Mouse (Mus musculus) kidney, embryonic 16.5 days (tissue): ENCODE measurements around the gene Vip. TPM values are rescaled to one million over a fixed set of nuclear protein-coding genes. Genes with fewer than 3 reads are reported as not detected.

ENCODE experiments used
- ATAC-seq: fragments of 200-750 bp; cut with Nextera tagmentation; 2 replicates; pipeline ENCODE4 v1.8.0; 2017; ENCODE audit warnings: moderate TSS enrichment; ENCODE audit not compliant: low FRiP score, low TSS enrichment
- H3K27ac ChIP-seq: fragments of 300-500 bp; sonication (generic); 2 replicates; pipeline ENCODE4 v1.5.1; 2014; ENCODE audit warnings: low read length
- H3K27me3 ChIP-seq: fragments of 300-500 bp; sonication (generic); 2 replicates; pipeline ENCODE4 v1.6.1; 2014; ENCODE audit warnings: low read length, control low read depth, mixed read lengths; ENCODE audit not compliant: insufficient read depth
- H3K36me3 ChIP-seq: fragments of 300-500 bp; sonication (generic); 2 replicates; pipeline ENCODE4 v1.6.1; 2014; ENCODE audit warnings: low read length, control low read depth, mixed read lengths; ENCODE audit not compliant: insufficient read depth
- H3K4me1 ChIP-seq: fragments of 300-500 bp; sonication (generic); 2 replicates; pipeline ENCODE4 v1.6.1; 2014; ENCODE audit warnings: low read length, control low read depth, mixed read lengths; ENCODE audit not compliant: insufficient read depth
- H3K4me2 ChIP-seq: fragments of 300-500 bp; sonication (generic); replicated peaks from 2 replicates; pipeline ENCODE4 v1.6.1; 2014; ENCODE audit warnings: low read depth, low read length
- H3K4me3 ChIP-seq: fragments of 300-500 bp; sonication (generic); 2 replicates; pipeline ENCODE4 v1.5.1; 2014; ENCODE audit warnings: mild to moderate bottlenecking, low read length
- H3K9ac ChIP-seq: fragments of 300-500 bp; sonication (generic); replicated peaks from 2 replicates; pipeline ENCODE4 v1.6.1; 2014; ENCODE audit warnings: low read length
- H3K9me3 ChIP-seq: fragments of 300-500 bp; sonication (generic); 2 replicates; pipeline ENCODE4 v1.6.1; 2016; ENCODE audit warnings: low read length, control low read depth
- WGBS: fragments of 180-500 bp; shearing (Covaris S2); extraction: QIAGEN DNeasy Blood & Tissue Kit; methylation state at CpG from one replicate; pipeline ENCODE4 v1.1.7; 2014; 5-methylcytosine and 5-hydroxymethylcytosine counted together
- polyA plus RNA-seq: library from polyadenylated mRNA; unstranded; fragments of >200 nt; fragmentation: Nextera tagmentation; extraction: Ambion mirVana; gene quantifications from 2 replicates; pipeline ENCODE4 v1.2.1, GENCODE M21; 2015

Vip gene
- polyA plus RNA-seq: 1.9 and 3.9 TPM in 2 replicates

GRCm38 (mm10) chr10:5639112-5639511 is at the start of gene Vip:
Vip (plus strand) TSS chr10:5639218.
- Histone ChIP-seq H3K9me3 (no peaks in the 10 kb centered on the region), H3K4me3 (no peak within 1 kb of the TSS), H3K36me3 (no peaks in the 10 kb centered on the region), H3K4me1 (no peaks in the 10 kb centered on the region), H3K4me2 (no peak within 1 kb of the TSS), H3K9ac (no peak within 1 kb of the TSS), H3K27ac (no peak within 1 kb of the TSS), H3K27me3 (no peaks in the 10 kb centered on the region)
- whole genome bisulfite sequencing: 25% methylated on average over 8 of the region's 8 CpGs
- ATAC-seq: peak; percentile 74; the same call in 1 of the 2 replicates

DNA sequence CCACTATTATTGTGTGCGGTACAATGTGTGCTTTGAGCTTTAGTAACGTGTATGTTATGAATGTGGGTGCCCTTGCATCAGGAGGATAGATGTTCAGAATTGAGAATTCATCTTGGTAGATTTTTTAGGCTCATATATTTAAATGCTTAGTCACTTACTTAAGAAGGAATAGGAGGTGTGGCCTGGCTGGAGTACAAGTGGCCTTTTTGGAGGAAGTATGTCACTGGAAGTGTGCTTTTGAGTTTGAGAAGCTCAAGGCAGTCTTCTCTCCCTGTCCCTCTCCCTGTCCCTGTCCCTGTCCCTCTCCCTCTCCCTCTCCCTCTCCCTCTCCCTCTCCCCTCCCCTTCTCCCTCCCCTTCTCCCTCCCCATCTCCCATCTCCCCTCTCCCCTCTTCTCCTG is 48.0 kb upstream of the Vip start:
- Histone ChIP-seq H3K4me1 (no peaks in the 10 kb centered on the region), H3K9me3 (no peaks in the 10 kb centered on the region), H3K4me2 (no peak overlapping the region), H3K27me3 (no peaks in the 10 kb centered on the region), H3K4me3 (no peak overlapping the region), H3K27ac (peak overlapping the region; percentile 35; the same call in 1 of the 2 replicates), H3K36me3 (no peaks in the 10 kb centered on the region), H3K9ac (no peak overlapping the region)
- no peak for ATAC-seq
- WGBS: 78% methylated on average over 2 of the region's 2 CpGs

DNA sequence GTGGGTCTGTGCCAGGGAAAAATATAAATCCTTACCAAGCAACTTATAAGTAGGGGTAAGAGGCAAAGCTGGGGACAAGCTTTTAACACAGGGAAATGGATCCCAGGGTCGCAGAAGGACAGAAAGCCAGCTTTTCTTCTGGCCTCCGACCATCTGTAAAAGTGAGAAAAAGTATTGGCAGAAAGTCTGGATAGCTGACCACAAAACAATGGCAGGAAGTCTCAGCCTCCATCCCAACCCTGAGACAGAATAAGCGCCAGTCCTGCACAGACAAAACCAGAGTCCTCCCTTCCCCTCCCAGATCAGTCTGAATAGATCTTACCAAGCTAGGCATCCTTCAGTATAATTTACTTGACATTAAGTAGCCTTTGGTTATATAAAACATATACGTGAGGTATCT is 47.0 kb upstream of the Vip start:
- peak overlapping the region; percentile 48; the same call in 1 of the 2 replicates for H3K27ac ChIP-seq
- no peak for ATAC-seq
- H3K27me3 ChIP-seq: no peaks in the 10 kb centered on the region
- no peak overlapping the region for H3K4me2 ChIP-seq
- WGBS: 75% methylated on average over 4 of the region's 4 CpGs
- H3K36me3 ChIP-seq: no peaks in the 10 kb centered on the region
- H3K4me1 ChIP-seq: no peaks in the 10 kb centered on the region
- H3K4me3 ChIP-seq: no peak overlapping the region
- H3K9me3 ChIP-seq: no peaks in the 10 kb centered on the region
- H3K9ac ChIP-seq: no peak overlapping the region

- H3K4me3 ChIP-seq: peak within 1 kb of the TSS; percentile 33
- H3K27me3 ChIP-seq: no peaks in the 10 kb centered on the region
- H3K9me3 ChIP-seq: no peaks in the 10 kb centered on the region
- WGBS: 10% methylated on average over 5 of the region's 5 CpGs
- no peak within 1 kb of the TSS for H3K4me2 ChIP-seq
- peak within 1 kb of the TSS; percentile 45; the same call in 1 of the 2 replicates for H3K9ac ChIP-seq
- peak within 1 kb of the TSS; percentile 68; the same call in 1 of the 2 replicates for H3K27ac ChIP-seq
- ATAC-seq: no peak; the same call in 1 of the 2 replicates
- H3K4me1 ChIP-seq: no peaks in the 10 kb centered on the region
- H3K36me3 ChIP-seq: no peaks in the 10 kb centered on the region
Measured at GRCm38 (mm10) chr10:5593464-5593863, 45.6 kb upstream of the Vip start, which contains the start of gene Myct1. Myct1 (plus strand) TSS chr10:5593775.

GRCm38 (mm10) chr10:5594457-5594856 is 44.6 kb upstream of the Vip start:
- H3K4me1 ChIP-seq: no peaks in the 10 kb centered on the region
- no peak overlapping the region for H3K4me2 ChIP-seq
- no peaks in the 10 kb centered on the region for H3K9me3 ChIP-seq
- no peaks in the 10 kb centered on the region for H3K27me3 ChIP-seq
- 0 out of 2 replicates have a peak overlapping the region, but pooled peaks have one; percentile 7 for H3K27ac ChIP-seq
- no peak for ATAC-seq
- H3K36me3 ChIP-seq: no peaks in the 10 kb centered on the region
- H3K9ac ChIP-seq: peak overlapping the region; percentile 45
- peak overlapping the region; percentile 33 for H3K4me3 ChIP-seq
- 63% methylated on average over 5 of the region's 5 CpGs for WGBS

GRCm38 (mm10) chr10:5596559-5596958 is 42.5 kb upstream of the Vip start:
- Histone ChIP-seq H3K9ac (0 out of 2 replicates have a peak overlapping the region, but pooled peaks have one; percentile 1), H3K27ac (no peak overlapping the region), H3K36me3 (no peaks in the 10 kb centered on the region), H3K27me3 (no peaks in the 10 kb centered on the region), H3K9me3 (no peaks in the 10 kb centered on the region), H3K4me3 (peak overlapping the region; percentile 9; the same call in 1 of the 2 replicates), H3K4me1 (no peaks in the 10 kb centered on the region), H3K4me2 (peak overlapping the region; percentile 20; the same call in 1 of the 2 replicates)
- no peak for ATAC-seq
- 52% methylated on average over 6 of the region's 6 CpGs for WGBS

DNA sequence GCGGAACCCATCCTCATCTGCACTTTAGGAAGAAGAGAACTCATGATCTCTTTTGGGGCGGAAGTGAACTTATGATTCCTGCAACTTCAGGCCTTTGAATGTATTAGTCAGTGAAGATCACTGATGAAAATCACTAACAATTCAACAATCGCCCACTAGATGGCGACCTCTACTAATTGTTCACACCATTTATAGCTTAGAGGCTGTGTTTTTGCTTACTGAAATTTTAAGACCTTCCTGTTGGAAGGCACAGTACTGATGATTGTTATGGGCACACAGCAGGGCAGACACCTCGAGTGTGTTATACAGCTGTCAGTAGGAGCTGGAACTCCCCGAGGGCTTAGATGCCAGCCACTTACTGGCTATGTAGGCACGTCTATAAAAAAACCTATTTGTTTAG is 38.9 kb upstream of the Vip start:
- peak; percentile 73; the same call in 1 of the 2 replicates for ATAC-seq

GRCm38 (mm10) chr10:5603512-5603911 is 35.5 kb upstream of the Vip start:
- H3K4me3 ChIP-seq: no peak overlapping the region
- H3K9me3 ChIP-seq: no peaks in the 10 kb centered on the region
- no peaks in the 10 kb centered on the region for H3K4me1 ChIP-seq
- 72% methylated on average over 10 of the region's 10 CpGs for WGBS
- no peak overlapping the region; the same call in 1 of the 2 replicates for H3K4me2 ChIP-seq
- no peaks in the 10 kb centered on the region for H3K27me3 ChIP-seq
- H3K27ac ChIP-seq: peak overlapping the region; percentile 66; the same call in 1 of the 2 replicates
- no peak overlapping the region for H3K9ac ChIP-seq
- ATAC-seq: no peak; the same call in 1 of the 2 replicates
- H3K36me3 ChIP-seq: no peaks in the 10 kb centered on the region

More for the DNA sequence above, 38.9 kb upstream of the Vip start:
- no peaks in the 10 kb centered on the region for H3K36me3 ChIP-seq
- no peaks in the 10 kb centered on the region for H3K4me1 ChIP-seq
- no peaks in the 10 kb centered on the region for H3K27me3 ChIP-seq
- no peak overlapping the region for H3K4me2 ChIP-seq
- H3K9me3 ChIP-seq: no peaks in the 10 kb centered on the region
- no peak overlapping the region for H3K4me3 ChIP-seq
- 13% methylated on average over 7 of the region's 7 CpGs for WGBS
- H3K9ac ChIP-seq: no peak overlapping the region
- H3K27ac ChIP-seq: no peak overlapping the region

GRCm38 (mm10) chr10:5604371-5604770 is 34.6 kb upstream of the Vip start:
- Histone ChIP-seq H3K4me2 (no peak overlapping the region), H3K9me3 (no peaks in the 10 kb centered on the region), H3K4me3 (no peak overlapping the region), H3K9ac (no peak overlapping the region), H3K27me3 (no peaks in the 10 kb centered on the region), H3K27ac (peak overlapping the region; percentile 66; the same call in 1 of the 2 replicates), H3K4me1 (no peaks in the 10 kb centered on the region), H3K36me3 (no peaks in the 10 kb centered on the region)
- ATAC-seq: no peak
- 69% methylated on average over 13 of the region's 13 CpGs for WGBS

GRCm38 (mm10) chr10:5608874-5609273 is 30.1 kb upstream of the Vip start:
- Histone ChIP-seq H3K4me3 (no peak overlapping the region), H3K27ac (0 out of 2 replicates have a peak overlapping the region, but pooled peaks have one; percentile 11), H3K4me1 (no peaks in the 10 kb centered on the region), H3K36me3 (no peaks in the 10 kb centered on the region), H3K9me3 (no peaks in the 10 kb centered on the region), H3K4me2 (no peak overlapping the region), H3K27me3 (no peaks in the 10 kb centered on the region), H3K9ac (no peak overlapping the region)
- WGBS: 78% methylated on average over 3 of the region's 3 CpGs
- ATAC-seq: no peak
